Mouse (Mus musculus): ENCODE results near the gene Srgap2. TPM values are rescaled to one million over a fixed set of nuclear protein-coding genes. Genes with fewer than 3 reads are reported as not detected.

Gene Srgap2
- polyA plus RNA-seq (2017; shearing (Covaris generic)) = 10 to 100 TPM; 29.4 to 39.3 TPM

GRCm38 (mm10) chr1:131527281-131528080, at the start of gene Srgap2, which contains the start of gene Fam72a:
Gene Srgap2, minus strand, starts transcription at chr1:131527352.
Gene Fam72a, plus strand, starts transcription at chr1:131527903.

GRCm38 (mm10) chr1:131279456-131279776, 247.7 kb downstream of the Srgap2 start, which contains the start of gene Ikbke:
Gene Ikbke, minus strand, starts transcription at chr1:131279606.

GRCm38 (mm10) chr1:131245089-131245856, 281.9 kb downstream of the Srgap2 start, which contains the start of gene Rassf5:
Gene Rassf5, minus strand, starts transcription at chr1:131245258.

Other genes with a start within 250 kb of the Srgap2 start
- gene Ikbke, start 247.7 kb downstream of the Srgap2 start, polyA plus RNA-seq (2017; shearing (Covaris generic)) = 100 to 1,000 TPM; 147 to 198 TPM
- 1 to 10 TPM in 1 of 2 experiments, under 1 TPM in 1; 0.81 to 1.0 TPM for gene Fam72a, start 551 bp upstream of the Srgap2 start, polyA plus RNA-seq (2017; shearing (Covaris generic))
- under 1 TPM in 1 of 2 experiments, not detected in 1; 0.14 TPM for gene Avpr1b, start 71.9 kb upstream of the Srgap2 start, polyA plus RNA-seq (2017; shearing (Covaris generic))
- 100 to 1,000 TPM in 1 of 2 experiments, 10 to 100 TPM in 1; 18.0 to 405 TPM for gene Ctse, start 111.0 kb upstream of the Srgap2 start, polyA plus RNA-seq (2017; shearing (Covaris generic))
- gene Rab7b, start 161.3 kb upstream of the Srgap2 start, polyA plus RNA-seq (2017; shearing (Covaris generic)) = under 1 TPM; 0.44 to 0.74 TPM
- under 1 TPM in 1 of 2 experiments, not detected in 1; 0.39 TPM for gene Slc26a9, start 216.7 kb upstream of the Srgap2 start, polyA plus RNA-seq (2017; shearing (Covaris generic))